Mouse (Mus musculus) cerebellum, postnatal 25 days (tissue): ENCODE data around the gene Pip4k2b.
A peak's percentile ranks its signal among the peaks of the same experiment; 100 is the strongest.
"Not testable (repeated sequence)": the region's sequence is repeated elsewhere in the genome, so short reads cannot be mapped to it uniquely, and the experiment has no call there.

ENCODE experiments used
- DNase-seq, 2 experiments: peaks; one replicate each; pipeline ENCODE4 v3.0.0; 2021; ENCODE audit warnings: mixed read lengths in 2 of 2

Pip4k2b gene

DNA sequence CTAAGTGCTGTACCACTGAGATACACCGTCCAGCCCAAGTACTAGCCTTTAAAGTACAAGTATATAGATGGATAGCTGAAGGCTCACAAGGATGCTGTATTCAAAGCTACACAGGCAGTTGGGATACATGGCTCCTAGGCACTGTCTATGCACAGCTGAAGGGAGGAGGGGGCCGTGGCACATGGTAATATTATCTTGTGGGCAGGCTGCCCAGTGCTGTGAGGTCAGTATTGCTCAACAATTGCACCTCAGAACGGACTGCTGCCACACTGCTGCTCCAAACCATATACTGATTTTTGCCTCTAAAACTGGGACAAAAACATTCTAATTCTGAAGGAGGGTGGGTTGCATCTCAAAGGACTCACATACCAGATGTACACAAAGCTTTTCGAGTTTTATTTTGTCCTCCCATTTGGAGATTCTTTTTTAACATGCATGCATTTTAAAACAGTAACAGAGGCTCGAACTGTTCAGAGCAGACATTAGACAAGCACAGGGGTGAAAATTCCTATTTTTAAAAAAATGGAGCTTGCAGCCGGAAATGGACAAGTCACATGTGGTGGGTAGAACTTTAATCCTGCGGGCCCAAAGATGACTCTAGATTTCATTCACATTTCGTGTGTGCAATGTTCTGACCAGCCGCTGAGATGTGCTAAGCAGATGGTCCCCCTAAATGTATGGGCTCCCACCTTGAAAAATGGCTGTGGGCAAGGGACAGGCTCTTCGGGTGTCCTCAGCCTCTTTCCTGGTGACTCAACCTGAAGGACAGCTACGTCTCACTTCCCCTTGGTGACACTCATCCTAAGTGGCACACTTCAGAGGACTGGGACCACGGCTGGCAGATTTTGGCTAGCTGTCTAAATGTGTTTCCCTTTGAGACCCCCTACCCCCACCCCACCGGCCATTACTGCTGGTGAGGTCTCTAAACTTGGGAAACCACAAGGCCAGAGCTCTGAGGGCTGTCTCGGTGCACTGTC lies 29.4 kb downstream of the Pip4k2b start:
- peak in 1 of 2 experiments; percentile 35 for DNase-seq

DNA sequence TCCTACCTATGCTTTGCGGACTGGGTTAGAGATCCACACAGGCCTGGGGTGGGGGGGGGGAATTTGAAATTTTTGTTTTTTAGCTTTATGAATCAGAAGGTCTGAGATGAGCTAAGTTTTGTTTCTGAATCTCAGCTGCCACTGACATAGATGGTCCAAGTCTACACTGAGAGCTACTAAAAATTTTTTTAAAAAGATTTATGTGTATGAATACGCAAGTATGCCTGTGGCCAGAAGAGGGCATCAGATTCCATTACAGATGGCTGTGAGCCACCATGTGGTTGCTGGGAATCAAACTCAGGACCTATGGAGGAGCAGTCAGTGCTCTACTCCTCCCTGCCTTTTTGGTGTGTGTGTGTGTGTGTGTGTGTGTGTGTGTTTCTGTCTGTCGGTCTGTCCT lies 30.1 kb downstream of the Pip4k2b start:
- no peak for DNase-seq

DNA sequence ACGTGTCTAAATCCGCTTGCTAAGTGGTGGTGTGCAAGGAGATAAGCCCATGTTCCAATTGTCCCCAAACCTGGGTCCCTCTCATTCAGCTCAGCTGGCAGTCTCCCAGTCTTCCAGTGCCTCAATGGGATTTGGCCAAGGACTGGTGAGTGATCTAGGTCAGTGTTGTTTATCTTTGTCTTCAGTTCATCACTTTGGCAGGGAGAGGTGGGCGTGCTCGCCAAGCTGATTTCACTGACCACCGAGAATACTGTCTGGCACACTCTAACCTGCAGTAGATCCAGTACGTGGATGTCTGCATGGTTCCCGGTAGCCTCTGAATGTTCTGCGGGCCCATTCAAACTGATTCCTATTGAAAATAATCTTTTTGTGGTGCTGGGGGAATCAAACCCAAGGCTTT lies 30.6 kb downstream of the Pip4k2b start:
- DNase-seq: peak; percentile 60 to 69

DNA sequence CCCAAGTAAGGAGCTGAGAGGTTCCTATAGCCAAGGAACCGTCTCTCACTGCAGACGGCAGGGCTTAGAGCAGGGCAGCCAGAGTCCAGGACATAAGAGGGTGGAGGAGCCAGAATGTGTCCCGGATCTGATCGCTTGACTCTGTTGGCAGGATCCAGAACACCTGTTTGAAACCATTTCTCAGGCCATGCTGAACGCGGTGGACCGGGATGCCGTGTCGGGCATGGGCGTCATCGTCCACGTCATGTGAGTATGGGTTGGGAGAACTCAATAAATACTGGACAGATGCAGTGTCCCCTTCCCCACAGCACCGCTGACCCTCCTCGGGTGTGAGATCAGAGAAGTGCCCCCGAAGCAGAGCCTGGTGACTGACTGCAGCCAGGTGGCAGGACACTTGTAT lies 32.2 kb downstream of the Pip4k2b start:
- DNase-seq: no peak

DNA sequence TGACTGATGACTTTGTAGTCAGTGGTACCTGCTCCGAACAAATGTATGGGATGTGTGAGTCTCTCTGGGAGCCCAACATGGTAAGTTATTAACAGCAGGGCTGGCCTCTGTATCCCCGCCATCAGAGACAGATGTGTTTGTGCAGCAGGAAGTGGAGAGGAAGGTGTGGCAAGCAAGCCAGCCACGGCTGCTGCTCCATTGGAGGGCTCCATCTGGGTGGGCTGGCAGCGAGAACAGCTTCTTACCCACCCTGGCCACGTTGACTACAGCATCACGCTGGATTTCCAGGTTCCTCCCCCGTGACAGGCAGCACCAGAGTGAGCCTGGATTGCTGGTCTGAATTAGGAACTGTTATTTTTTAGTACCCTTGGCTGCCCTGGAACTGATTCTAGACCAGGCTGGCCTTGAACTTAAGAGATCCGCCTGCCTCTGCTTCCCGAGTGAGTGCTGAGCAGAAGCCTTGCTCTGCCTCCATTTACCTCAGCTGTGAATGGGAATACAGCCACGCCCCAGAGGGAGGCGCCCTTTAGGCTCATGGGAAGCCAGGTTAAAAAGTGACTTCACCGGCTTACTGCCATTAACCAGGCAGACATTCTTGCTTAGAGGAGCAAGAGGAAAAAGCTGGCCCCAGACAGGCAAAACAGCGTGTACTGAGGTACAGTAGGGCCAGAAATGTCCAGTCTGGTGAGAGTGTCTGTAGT lies 33.2 kb downstream of the Pip4k2b start:
- no peak for DNase-seq

DNA sequence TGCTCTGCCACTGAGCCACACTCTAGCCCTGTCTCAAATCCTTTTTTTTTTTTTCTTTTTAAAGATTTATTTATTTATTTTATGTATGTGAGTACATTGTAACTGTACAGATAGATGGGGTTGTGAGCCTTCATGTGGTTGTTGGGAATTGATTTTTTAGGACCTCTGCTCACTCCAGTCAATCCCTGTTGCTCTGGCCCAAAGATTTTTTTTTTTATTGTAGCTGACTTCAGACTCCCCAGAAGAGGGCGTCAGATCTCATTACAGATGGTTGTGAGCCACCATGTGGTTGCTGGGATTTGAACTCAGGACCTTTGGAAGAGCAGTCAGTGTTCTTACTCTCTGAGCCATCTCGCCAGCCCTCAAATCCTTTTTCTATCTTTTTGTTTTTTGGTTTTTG lies 34.4 kb downstream of the Pip4k2b start:
- not testable (repeated sequence) for DNase-seq

DNA sequence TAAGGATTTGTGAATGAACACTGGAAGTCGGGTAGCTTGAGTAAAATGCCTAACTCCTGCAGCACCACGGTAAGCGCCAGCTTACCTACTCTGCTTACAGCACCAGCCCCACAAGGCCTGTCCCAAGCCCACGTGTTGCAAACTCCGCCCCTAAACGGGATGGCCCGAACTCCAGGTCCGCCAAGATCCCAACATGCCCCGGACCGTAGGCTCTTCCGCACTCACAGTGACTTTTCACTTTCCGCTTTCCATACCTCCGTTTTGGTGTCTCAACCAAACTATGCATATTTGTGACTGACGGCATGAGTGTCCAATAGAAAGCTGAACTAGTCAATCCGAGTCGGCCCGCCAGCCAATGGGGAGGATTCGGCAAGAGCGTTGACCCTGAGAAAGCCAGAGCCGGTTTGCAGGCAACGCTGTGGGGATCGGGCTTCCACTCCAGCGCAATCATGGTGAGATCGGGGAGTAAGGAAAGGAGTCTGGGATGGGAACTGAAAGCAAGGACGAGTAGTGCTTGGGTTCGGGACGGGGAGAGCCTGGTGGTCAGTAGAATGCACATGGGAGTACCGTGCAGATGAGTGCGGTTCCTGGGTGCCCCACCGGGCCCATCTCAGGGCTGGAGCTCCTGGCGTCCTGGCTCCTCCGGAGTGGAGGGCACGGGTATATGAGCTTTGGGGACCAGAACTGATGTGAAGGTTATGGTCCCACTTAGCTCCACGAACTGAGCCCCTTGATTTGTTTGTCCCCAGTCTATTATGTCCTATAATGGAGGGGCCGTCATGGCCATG lies 41.3 kb downstream of the Pip4k2b start, which contains the start of gene Psmb3:
Gene Psmb3, plus strand, starts transcription at position 361 of the 788 bp plus-strand sequence.
- DNase-seq: peak; percentile 95 to 99

DNA sequence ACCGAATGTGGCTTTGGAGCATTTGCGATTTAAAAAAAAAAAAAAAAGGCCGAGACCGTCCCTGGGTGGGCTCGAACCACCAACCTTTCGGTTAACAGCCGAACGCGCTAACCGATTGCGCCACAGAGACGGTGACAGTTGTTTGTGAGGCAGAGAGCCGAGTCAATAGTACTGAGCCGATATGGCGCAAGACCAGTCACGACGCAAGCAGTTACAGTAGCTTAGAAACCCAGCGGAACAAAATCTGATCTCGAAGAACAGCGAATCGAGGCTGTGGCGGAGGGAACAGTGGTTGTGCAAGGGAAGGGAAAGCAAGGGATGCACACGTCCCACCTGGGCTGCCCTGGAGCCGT lies 42.1 kb downstream of the Pip4k2b start:
- peak; percentile 93 to 94 for DNase-seq

DNA sequence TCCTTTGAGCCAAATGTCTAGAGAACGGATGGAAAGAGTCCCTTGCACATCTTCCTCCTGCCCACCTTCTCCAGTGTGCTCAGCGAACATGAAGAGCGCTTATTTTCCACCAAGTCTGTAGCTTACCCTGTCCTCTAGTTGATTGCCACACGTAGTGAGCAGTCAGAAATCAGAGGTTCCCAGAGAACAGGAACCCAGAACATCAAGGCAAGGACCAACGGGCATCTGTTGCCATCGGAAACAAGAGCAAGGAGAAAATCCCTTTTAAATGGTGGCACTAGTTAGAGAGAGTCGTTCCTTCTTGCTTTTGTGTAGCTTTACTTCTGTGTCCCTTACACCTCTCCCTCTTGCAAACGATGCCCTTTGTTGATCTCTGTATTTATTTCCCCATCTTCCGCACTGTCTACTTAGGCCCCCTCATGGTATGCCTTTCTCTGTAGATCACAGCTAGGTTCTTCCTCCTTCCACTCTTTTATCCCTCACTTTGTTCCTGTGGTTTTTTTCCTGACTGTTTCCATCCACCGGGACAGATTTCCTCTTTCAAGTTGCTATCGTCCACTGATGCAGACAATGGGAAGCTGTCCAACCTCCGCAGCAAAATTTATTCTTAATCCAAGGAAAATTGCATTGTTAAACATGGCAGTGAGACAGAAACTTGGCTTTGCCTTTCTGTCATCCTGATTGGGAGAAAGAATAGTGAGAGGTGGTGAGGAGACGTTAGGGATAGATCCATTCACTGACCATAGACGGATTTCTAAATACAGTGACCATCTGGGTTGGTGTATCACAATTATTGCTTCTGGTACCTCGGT lies 42.7 kb downstream of the Pip4k2b start:
- DNase-seq: peak in 1 of 2 experiments; percentile 42

DNA sequence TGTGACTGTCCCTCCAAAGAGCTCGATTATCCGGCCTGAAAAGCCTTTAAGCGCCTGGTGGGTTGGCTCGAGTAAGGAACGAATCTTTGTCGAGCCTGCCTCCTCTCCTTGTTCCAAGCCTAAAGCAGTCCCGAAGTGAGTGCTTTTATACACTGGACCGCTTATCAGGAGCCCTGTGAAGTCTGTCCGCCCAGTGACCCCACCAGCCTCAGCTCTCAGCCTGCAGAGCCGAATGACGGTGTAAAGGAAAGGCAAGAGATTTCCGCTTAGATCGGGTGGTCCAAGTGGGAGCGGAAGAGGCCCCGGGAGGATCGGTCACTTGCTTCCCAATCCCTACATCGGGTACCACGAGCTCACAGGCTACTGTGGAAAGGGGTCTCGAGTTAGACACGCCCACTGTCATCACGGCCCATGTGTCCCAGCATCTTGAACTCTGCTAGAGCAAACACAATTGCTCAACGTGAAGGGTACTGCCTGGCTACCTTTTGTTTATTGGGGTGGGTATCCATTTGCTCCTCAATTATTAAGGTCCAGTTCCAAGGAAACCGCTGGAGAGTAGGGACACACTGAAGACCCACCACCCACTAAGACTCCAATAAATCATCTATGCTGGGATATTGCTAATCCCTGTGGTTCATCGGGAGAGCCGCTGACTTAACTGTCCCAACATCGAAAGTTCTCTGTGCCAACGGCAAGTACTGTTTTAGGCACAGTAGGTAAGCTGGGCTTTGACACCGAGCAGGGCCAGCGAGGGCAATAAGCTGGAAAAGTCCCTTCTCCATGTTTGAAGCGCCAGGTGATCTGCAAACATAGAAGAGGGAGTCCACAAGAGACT lies 43.5 kb downstream of the Pip4k2b start:
- DNase-seq: peak; percentile 27 to 56

DNA sequence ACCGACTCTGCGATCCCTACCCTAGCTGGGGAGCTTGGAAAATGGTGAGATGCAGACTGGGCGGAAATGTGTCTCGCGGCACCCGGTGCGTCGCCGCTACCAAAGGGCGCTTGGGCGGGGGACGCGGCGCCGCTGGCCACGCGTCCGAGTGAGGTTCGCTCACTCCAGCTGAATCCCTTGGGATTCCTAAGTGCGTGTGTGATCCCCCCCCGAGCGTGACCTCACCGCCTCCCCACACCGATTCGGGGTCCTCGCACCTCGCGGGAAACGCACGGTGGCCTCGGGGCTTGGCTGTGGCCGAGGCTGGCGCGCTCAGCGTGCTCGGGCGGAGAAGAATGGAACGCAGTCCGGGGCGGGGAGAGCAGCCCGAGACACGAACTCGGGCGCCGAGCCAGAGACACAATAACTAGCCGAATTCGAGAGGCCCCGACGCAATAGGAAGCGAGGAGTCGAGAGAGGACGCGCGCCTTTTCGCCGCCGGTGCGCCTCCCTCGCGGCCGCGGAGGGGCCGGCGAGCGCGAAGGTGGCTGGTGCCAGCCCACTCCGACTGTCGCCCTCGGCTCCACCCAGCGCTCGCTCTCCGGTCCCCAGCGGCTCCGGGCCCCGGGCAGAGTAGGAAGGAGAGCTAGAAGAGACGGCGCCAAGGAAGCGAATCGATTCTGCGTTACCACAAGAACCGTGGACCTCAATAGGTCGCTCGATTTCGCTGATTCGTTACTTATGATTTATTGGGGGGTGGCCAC lies 44.3 kb downstream of the Pip4k2b start, which contains the start of gene Pcgf2:
Gene Pcgf2, minus strand, starts transcription at position 495 of the 743 bp plus-strand sequence.
- peak; percentile 90 to 92 for DNase-seq

DNA sequence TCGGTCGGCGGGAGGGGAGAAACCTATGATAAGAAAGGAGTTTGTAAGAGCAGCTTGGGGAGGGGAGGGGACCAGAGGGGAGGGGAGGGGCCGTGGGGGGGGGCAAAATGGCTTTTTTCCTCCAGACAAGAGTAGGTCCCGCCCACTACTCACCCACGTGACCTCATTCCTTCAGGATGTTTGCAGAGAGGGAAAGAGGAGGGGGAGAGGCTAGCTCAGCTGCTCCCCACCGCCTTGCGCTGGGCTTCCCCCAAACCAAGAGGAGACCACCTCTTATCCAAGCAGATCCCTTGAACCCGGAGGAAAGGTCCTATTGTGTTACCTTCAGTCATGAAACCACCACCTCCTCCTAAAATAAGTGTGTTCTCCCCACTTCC lies 44.9 kb downstream of the Pip4k2b start:
- peak; percentile 84 to 93 for DNase-seq

DNA sequence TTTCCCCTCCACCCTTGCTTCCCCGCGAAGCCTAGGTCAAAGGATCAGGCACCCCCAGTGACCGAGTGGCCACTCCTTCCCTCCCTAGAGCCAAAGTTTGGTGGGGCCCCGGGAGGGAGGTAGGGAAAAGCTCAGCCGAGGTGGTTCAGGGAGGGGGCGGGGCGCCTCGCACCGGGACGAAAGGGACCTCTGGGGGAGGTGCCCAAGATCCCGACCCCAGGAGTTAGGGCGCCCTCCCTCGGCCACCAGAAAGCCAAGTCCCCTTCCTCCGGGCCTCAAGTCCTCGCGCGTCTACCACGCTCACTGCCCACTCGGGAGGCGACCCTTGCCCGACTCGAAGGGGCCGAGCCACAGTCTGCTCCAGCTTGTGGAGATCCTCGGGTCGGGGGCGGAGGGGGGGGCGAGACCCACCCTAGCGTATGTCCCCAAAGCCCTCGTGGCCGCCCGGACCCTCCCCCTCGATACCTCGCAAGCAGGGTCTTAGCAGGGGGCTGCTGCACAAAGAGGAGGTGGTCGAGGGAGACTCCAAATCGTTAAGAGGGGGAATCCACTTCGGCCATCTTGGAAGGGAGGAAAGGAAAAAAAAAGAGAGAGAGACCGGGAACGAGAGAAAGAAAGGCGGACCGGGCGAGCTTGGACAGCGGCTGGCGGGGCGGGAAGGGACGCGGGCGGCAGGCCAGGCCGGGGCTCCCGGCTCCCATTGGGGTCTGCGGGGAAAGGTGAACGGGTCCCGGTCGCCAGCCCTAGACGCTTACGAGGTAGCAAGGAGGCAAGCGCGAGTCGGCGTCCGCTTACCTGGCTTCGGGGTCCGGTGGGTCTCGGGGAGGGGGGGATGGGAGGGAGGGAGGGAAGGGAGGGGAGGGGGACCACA lies 45.5 kb downstream of the Pip4k2b start:
- peak; percentile 66 to 84 for DNase-seq

DNA sequence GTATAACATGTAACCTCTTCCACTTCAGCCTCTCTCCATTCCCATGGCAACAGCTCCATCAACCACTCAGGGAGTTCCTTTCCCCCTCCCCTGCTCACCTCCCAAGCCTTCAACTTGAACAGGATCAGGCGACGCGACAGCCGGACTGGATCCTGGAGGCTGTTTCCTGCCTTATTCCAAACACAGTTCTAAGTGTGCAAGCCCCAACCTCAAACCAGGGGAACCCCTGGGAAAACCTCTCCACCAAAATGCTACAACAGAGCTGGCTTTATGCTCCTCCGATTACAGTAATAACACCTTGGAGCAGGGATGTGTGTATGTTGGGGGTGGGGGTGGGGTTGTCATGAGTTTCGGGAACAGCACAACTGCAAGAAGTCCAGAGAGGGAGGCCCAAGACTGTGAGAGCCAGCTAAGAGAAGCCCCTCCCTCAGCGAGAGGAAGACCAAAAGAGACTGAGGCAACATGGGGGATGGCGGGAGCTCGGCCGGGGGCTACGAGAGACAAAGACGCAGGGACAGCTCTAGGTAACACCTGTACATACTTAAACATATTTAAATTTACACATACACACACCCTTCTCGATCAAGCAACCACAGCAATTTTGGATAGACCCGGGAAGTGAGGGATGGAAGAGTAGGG lies 46.5 kb downstream of the Pip4k2b start:
- peak in 1 of 2 experiments; percentile 12 for DNase-seq

DNA sequence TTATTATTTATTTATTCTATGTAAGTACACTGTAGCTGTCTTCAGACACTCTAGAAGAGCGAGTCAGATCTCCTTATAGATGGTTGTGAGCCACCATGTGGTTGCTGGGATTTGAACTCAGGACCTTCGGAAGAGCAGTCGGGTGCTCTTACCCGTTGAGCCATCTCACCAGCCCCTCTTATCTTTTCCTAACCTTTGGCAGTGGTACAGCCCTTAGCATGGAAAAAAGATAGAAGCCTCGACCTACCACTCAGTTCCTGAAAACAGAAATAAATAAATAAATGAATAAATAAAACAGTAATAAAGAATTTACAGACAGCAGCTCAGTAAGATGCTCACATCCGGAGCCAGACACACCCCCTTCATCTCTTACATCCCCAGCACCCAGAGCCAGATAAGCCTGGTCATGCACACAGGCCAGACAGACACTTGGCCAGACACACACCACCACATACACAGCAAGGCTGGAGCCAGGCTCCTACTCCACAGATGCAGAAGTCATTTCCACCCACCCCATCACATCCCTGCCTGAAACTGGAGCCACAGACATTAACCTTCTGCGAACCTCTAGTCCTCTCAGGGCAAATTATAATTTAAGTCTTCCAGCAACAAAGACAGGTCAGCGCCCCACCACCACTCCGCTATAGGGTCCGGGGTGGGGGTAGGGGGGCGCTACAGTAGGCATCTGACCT lies 47.2 kb downstream of the Pip4k2b start:
- no peak for DNase-seq

DNA sequence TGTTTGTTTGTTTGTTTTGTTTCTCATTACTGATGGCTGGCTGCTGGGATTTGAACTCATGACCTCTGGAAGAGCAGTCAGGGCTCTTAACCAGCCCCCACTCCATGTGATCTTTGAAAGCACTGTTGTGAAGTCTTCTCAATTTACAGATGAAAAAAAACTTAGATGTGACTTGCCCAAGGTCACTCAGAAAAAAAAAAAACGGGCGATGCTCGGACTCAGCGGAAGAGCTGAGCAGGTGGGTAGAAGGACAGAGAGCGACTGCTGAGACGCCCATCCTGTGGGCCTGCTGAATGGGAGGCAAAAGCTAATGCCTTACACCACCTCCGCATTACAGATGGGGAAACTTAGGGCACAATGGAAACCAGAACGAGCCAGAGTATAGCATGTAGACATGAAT lies 47.8 kb downstream of the Pip4k2b start:
- no peak for DNase-seq

DNA sequence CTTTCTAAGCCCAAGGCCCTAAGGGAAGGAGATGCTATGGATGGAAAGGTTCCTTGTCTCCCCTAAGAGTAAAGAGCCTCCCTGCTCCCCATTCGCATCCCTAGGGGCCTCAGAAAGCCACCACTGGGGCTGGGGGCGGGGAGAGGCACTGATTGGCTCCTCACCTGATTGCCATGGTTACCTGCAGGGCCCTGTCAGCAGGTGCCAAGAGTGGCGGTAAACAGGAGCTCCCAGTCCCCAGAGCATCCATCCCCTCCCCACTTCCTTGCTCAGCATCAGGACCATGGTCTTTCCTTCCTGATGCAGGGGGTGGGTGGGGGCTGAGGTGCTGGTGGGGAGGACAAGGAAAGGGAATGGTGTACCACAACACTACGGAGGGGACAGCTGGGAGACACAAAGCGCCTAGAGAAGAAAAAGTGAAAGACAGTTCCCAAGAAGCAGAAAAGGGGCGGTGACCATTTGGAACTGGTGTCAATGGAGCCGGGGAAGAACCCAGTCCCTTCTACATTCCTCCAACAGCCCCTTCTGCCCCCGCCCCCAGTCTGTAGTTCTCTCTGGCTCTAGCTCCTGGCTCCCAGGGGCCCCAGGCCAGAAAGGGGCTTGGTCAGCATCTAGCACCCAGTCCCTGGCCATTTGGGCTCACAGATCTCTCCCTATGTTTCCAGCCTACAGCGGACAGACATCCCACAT lies 48.6 kb downstream of the Pip4k2b start:
- DNase-seq: no peak
